Mouse (Mus musculus): ENCODE measurements at regions not wholly inside any gene's neighbourhood (a gene's known extent, or its start where the extent isn't known, plus 50 kb on each side); places are given as distances from the start of the nearest gene placed in this dataset.
"Not testable (repeated sequence)": the region's sequence is repeated elsewhere in the genome, so short reads cannot be mapped to it uniquely, and the experiment has no call there.

- DNase-seq = peak; percentile 11 to 30
Observed at GRCm38 (mm10) chr3:22551516-22551915, 475.1 kb downstream of the Tbl1xr1 start.

GRCm38 (mm10) chr3:22559556-22559955, 483.1 kb downstream of the Tbl1xr1 start:
- no peak for DNase-seq

- DNase-seq = not testable (repeated sequence)
Observed at GRCm38 (mm10) chr3:22560476-22561170, 484.2 kb downstream of the Tbl1xr1 start.

Measured in cerebellum, postnatal 14 days (tissue).